ENCODE assay signal across 17 mouse cellular contexts in the genomic region with DNA sequence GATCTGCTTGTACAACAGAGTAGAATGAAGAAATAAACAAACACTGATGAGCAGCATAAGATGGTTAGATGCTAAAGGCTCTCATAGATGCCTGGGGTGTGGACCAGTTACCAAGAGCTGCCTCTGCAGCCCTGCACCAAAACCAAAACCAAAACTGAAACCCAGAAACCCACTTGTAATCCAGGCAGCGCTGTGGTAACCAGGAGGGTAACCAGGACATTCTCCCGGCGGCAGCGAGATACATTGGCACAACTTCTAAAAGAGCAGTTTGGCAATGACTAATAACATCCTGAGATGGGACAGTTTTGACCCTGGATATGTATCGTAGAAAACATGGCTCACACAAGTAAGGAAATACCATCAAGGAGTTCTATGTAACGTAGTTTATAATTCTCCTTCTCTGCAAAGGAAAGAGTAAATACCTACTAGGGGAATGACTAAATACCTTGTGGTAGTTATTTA.
DNase-seq lines count a peak whose midpoint lies in the region; ATAC-seq and TF ChIP-seq lines count a peak whose summit lies in the region.
"Had no signal": no experiment of that assay in that cellular context is flagged by ENCODE, and none has a peak within 500 bp of the region (broad histone marks: within the 10 kb centered on the region; RNA-seq: fewer than 3 reads in every experiment).

No protein-coding gene starts in this region.

- no peak overlapping the region for H3K4me2 ChIP-seq in hindbrain, embryonic 16.5 days (ENCODE audit: low read length)
- H3K4me2 ChIP-seq: embryonic facial prominence, embryonic 15.5 days; stomach, embryonic 15.5 days had no signal

- H3K9me3 ChIP-seq in hindbrain, embryonic 16.5 days (ENCODE audit: control insufficient read depth, low read length): no peaks in the 10 kb centered on the region
- H3K9me3 ChIP-seq: embryonic facial prominence, embryonic 15.5 days; limb, embryonic 10.5 days; stomach, embryonic 15.5 days had no signal

- 25% methylated on average over 6 of the region's 6 CpGs for WGBS in spleen, adult 2 months
- WGBS in hindbrain, embryonic 16.5 days: 87% methylated on average over 6 of the region's 6 CpGs

- peak; percentile 57 to 86 for DNase-seq in adrenal gland, adult (ENCODE audit: inconsistent age in 2 of 2, low spot score in 1 of 2)
- no peak for DNase-seq in adrenal gland, postnatal 25 days
- DNase-seq in spleen, adult 2 months (ENCODE audit: low read depth in 1 of 2, low spot score in 2 of 2): no peak
- no peak for DNase-seq in spleen, adult 12 weeks (ENCODE audit: low spot score)
- DNase-seq in cerebellum, postnatal 25 days: no peak
- no peak for DNase-seq in MN1 (ENCODE audit: low spot score)
- DNase-seq: gastrocnemius, postnatal 36 days; heart, postnatal 36 days; kidney, adult 9 months; midbrain, embryonic 14.5 days; right cerebral cortex, postnatal 14 days had no signal

- TF ChIP-seq POLR2A in spleen, adult 2 months (IDR thresholded peaks at IDR 0.05; ENCODE audit: low read depth, low read length): no peak

- H3K4me1 ChIP-seq in spleen, adult 2 months (ENCODE audit: control insufficient read depth, insufficient read depth, insufficient read length): peaks cover 25% of the 10 kb centered on the region
- peaks cover 4% of the 10 kb centered on the region for H3K4me1 ChIP-seq in hindbrain, embryonic 16.5 days (ENCODE audit: control insufficient read depth, insufficient read depth, low read depth, low read length)
- H3K4me1 ChIP-seq: stomach, embryonic 15.5 days had no signal

- no peak overlapping the region for H3K27ac ChIP-seq in spleen, adult 2 months (ENCODE audit: insufficient read depth, low read length)
- no peak overlapping the region for H3K27ac ChIP-seq in hindbrain, embryonic 16.5 days (ENCODE audit: low read depth, low read length)
- H3K27ac ChIP-seq: embryonic facial prominence, embryonic 15.5 days; limb, embryonic 10.5 days; stomach, embryonic 15.5 days had no signal

- ATAC-seq in inflammation-experienced regulatory T-cells, adult 6 months: peak; percentile 93
- no peak for ATAC-seq in hindbrain, embryonic 16.5 days

- H3K4me3 ChIP-seq in spleen, adult 2 months (ENCODE audit: extremely low read depth, insufficient read depth, insufficient read length): peak overlapping the region; percentile 46; the same call in 1 of the 2 replicates
- H3K4me3 ChIP-seq in hindbrain, embryonic 16.5 days (ENCODE audit: low read length): no peak overlapping the region
- H3K4me3 ChIP-seq: embryonic facial prominence, embryonic 15.5 days; limb, embryonic 10.5 days; stomach, embryonic 15.5 days had no signal

- no peaks in the 10 kb centered on the region for H3K36me3 ChIP-seq in spleen, adult 2 months (ENCODE audit: control insufficient read depth, insufficient read depth, low read length)
- no peaks in the 10 kb centered on the region for H3K36me3 ChIP-seq in hindbrain, embryonic 16.5 days (ENCODE audit: control insufficient read depth, insufficient read depth, low read length)
- H3K36me3 ChIP-seq: embryonic facial prominence, embryonic 15.5 days; limb, embryonic 10.5 days; stomach, embryonic 15.5 days had no signal

- no peaks in the 10 kb centered on the region for H3K27me3 ChIP-seq in spleen, adult 2 months (ENCODE audit: control insufficient read depth, insufficient read depth, low read length)
- no peaks in the 10 kb centered on the region for H3K27me3 ChIP-seq in hindbrain, embryonic 16.5 days (replicated peaks; ENCODE audit: control insufficient read depth, insufficient read depth, low read length)
- H3K27me3 ChIP-seq: embryonic facial prominence, embryonic 15.5 days; stomach, embryonic 15.5 days had no signal

- no peak overlapping the region for H3K9ac ChIP-seq in hindbrain, embryonic 16.5 days (ENCODE audit: low read depth, low read length)
- H3K9ac ChIP-seq: embryonic facial prominence, embryonic 15.5 days; forebrain, postnatal 0 days; stomach, embryonic 15.5 days had no signal

- TF ChIP-seq CTCF in spleen, adult 2 months (IDR thresholded peaks at IDR 0.05; ENCODE audit: extremely low read depth, insufficient read depth, insufficient read length, insufficient replicate concordance): no peak

Comparison
In these comparisons a context has a peak if more than half of its experiments do, and no peak if none do; other contexts are left out.
1. DNase-seq: peak in adrenal gland, adult (2 of 2); none in adrenal gland, postnatal 25 days (single experiment), spleen, adult 2 months (0 of 2), spleen, adult 12 weeks (single experiment), cerebellum, postnatal 25 days (0 of 2) and MN1 (single experiment).